Mouse (Mus musculus): Measurements from ENCODE around the gene Stard10.

- TF ChIP-seq POLR2A (IDR thresholded peaks at IDR 0.05; ENCODE audit: extremely low read depth, insufficient read depth, low read length), result no peak
- no peak for TF ChIP-seq CTCF (IDR thresholded peaks at IDR 0.05; ENCODE audit: low read depth, low read length)
Measured at GRCm38 (mm10) chr7:101318848-101319247, 2.0 kb downstream of the Stard10 start.

All from liver, adult 2 months (tissue).